Mouse (Mus musculus): ENCODE data around the gene Mgll. TPM values are rescaled to one million over a fixed set of nuclear protein-coding genes. Genes with fewer than 3 reads are reported as not detected.

Mgll gene
- polyA plus RNA-seq, 1 experiment from 2014 or later = 75.8 TPM

GRCm38 (mm10) chr6:88764281-88764680 is 40.1 kb downstream of the Mgll start:
- H3K9ac ChIP-seq = no peak overlapping the region
- H3K9me3 ChIP-seq = no peaks in the 10 kb centered on the region
- H3K27me3 ChIP-seq = no peaks in the 10 kb centered on the region
- 0 out of 2 replicates have a peak overlapping the region, but pooled peaks have one; percentile 5 for H3K27ac ChIP-seq
- H3K4me3 ChIP-seq = no peak overlapping the region
- H3K36me3 ChIP-seq = peaks cover 2% of the 10 kb centered on the region; the same call in 1 of the 2 replicates
- H3K4me2 ChIP-seq = no peak overlapping the region
- ATAC-seq (ENCODE audit: borderline replicate concordance, extremely low read depth, low FRiP score, low TSS enrichment) = no peak
- 73% methylated on average over 4 of the region's 4 CpGs for WGBS
- H3K4me1 ChIP-seq = peaks cover 32% of the 10 kb centered on the region

- ATAC-seq (ENCODE audit: borderline replicate concordance, extremely low read depth, low FRiP score, low TSS enrichment) = no peak
- H3K36me3 ChIP-seq = peaks cover 2% of the 10 kb centered on the region; the same call in 1 of the 2 replicates
- 49% methylated on average over 4 of the region's 4 CpGs for WGBS
- no peak overlapping the region for H3K4me3 ChIP-seq
- no peaks in the 10 kb centered on the region for H3K9me3 ChIP-seq
- H3K4me2 ChIP-seq = no peak overlapping the region
- no peak overlapping the region for H3K9ac ChIP-seq
- H3K27ac ChIP-seq = no peak overlapping the region
- H3K27me3 ChIP-seq = no peaks in the 10 kb centered on the region
- H3K4me1 ChIP-seq = peaks cover 11% of the 10 kb centered on the region
Observed at GRCm38 (mm10) chr6:88767740-88768139, 43.5 kb downstream of the Mgll start.

- WGBS = 73% methylated on average over 6 of the region's 6 CpGs
- Histone ChIP-seq H3K4me1 (peaks cover 16% of the 10 kb centered on the region), H3K4me3 (no peak overlapping the region), H3K9ac (no peak overlapping the region), H3K27me3 (no peaks in the 10 kb centered on the region), H3K4me2 (no peak overlapping the region), H3K36me3 (peaks cover 2% of the 10 kb centered on the region; the same call in 1 of the 2 replicates), H3K9me3 (no peaks in the 10 kb centered on the region), H3K27ac (no peak overlapping the region)
- no peak for ATAC-seq (ENCODE audit: borderline replicate concordance, extremely low read depth, low FRiP score, low TSS enrichment)
Observed at GRCm38 (mm10) chr6:88769723-88770122, 45.5 kb downstream of the Mgll start.

- no peak for ATAC-seq (ENCODE audit: borderline replicate concordance, extremely low read depth, low FRiP score, low TSS enrichment)
- Histone ChIP-seq H3K4me1 (peaks cover 20% of the 10 kb centered on the region), H3K9me3 (no peaks in the 10 kb centered on the region), H3K4me3 (no peak overlapping the region), H3K36me3 (no peaks in the 10 kb centered on the region), H3K9ac (no peak overlapping the region), H3K27me3 (no peaks in the 10 kb centered on the region), H3K4me2 (no peak overlapping the region), H3K27ac (no peak overlapping the region)
- whole genome bisulfite sequencing = 65% methylated on average over 17 of the region's 17 CpGs
Observed at GRCm38 (mm10) chr6:88770300-88770904, 46.2 kb downstream of the Mgll start.

- Histone ChIP-seq H3K27me3 (no peaks in the 10 kb centered on the region), H3K4me3 (no peak overlapping the region), H3K9ac (no peak overlapping the region), H3K9me3 (no peaks in the 10 kb centered on the region), H3K4me1 (peaks cover 16% of the 10 kb centered on the region), H3K36me3 (no peaks in the 10 kb centered on the region), H3K27ac (no peak overlapping the region), H3K4me2 (no peak overlapping the region)
- 91% methylated on average over 5 of the region's 5 CpGs for WGBS
- no peak for ATAC-seq (ENCODE audit: borderline replicate concordance, extremely low read depth, low FRiP score, low TSS enrichment)
Observed at GRCm38 (mm10) chr6:88770981-88771380, 46.8 kb downstream of the Mgll start.

- peaks cover 20% of the 10 kb centered on the region for H3K4me1 ChIP-seq
- H3K36me3 ChIP-seq = no peaks in the 10 kb centered on the region
- H3K9ac ChIP-seq = no peak overlapping the region
- H3K27ac ChIP-seq = no peak overlapping the region
- no peak overlapping the region for H3K4me3 ChIP-seq
- no peaks in the 10 kb centered on the region for H3K27me3 ChIP-seq
- no peak overlapping the region for H3K4me2 ChIP-seq
- no peaks in the 10 kb centered on the region for H3K9me3 ChIP-seq
- ATAC-seq (ENCODE audit: borderline replicate concordance, extremely low read depth, low FRiP score, low TSS enrichment) = no peak
- WGBS = 56% methylated on average over 13 of the region's 13 CpGs
Observed at GRCm38 (mm10) chr6:88772041-88772440, 47.8 kb downstream of the Mgll start.

GRCm38 (mm10) chr6:88774055-88774454 is 49.8 kb downstream of the Mgll start:
- ATAC-seq (ENCODE audit: borderline replicate concordance, extremely low read depth, low FRiP score, low TSS enrichment) = no peak
- WGBS = 41% methylated on average over 9 of the region's 9 CpGs
- no peaks in the 10 kb centered on the region for H3K27me3 ChIP-seq

GRCm38 (mm10) chr6:88775267-88775666 is 51.1 kb downstream of the Mgll start:
- no peak overlapping the region for H3K27ac ChIP-seq
- H3K27me3 ChIP-seq = no peaks in the 10 kb centered on the region
- H3K9me3 ChIP-seq = no peaks in the 10 kb centered on the region
- H3K36me3 ChIP-seq = no peaks in the 10 kb centered on the region
- ATAC-seq (ENCODE audit: borderline replicate concordance, extremely low read depth, low FRiP score, low TSS enrichment) = no peak
- H3K4me2 ChIP-seq = no peak overlapping the region
- H3K4me3 ChIP-seq = no peak overlapping the region
- no peak overlapping the region for H3K9ac ChIP-seq
- 57% methylated on average over 14 of the region's 14 CpGs for WGBS
- H3K4me1 ChIP-seq = peaks cover 20% of the 10 kb centered on the region

More at GRCm38 (mm10) chr6:88774055-88774454, 49.8 kb downstream of the Mgll start:
- Histone ChIP-seq H3K9me3 (no peaks in the 10 kb centered on the region), H3K4me2 (no peak overlapping the region), H3K9ac (no peak overlapping the region), H3K4me3 (no peak overlapping the region), H3K27ac (no peak overlapping the region), H3K36me3 (no peaks in the 10 kb centered on the region), H3K4me1 (peaks cover 20% of the 10 kb centered on the region)

GRCm38 (mm10) chr6:88776336-88776923 is 52.2 kb downstream of the Mgll start:
- ATAC-seq (ENCODE audit: borderline replicate concordance, extremely low read depth, low FRiP score, low TSS enrichment) = no peak
- H3K4me3 ChIP-seq = no peak overlapping the region
- peaks cover 20% of the 10 kb centered on the region for H3K4me1 ChIP-seq
- H3K27ac ChIP-seq = no peak overlapping the region
- no peaks in the 10 kb centered on the region for H3K9me3 ChIP-seq
- no peak overlapping the region for H3K9ac ChIP-seq
- 46% methylated on average over 13 of the region's 13 CpGs for WGBS
- H3K27me3 ChIP-seq = no peaks in the 10 kb centered on the region
- H3K4me2 ChIP-seq = no peak overlapping the region
- no peaks in the 10 kb centered on the region for H3K36me3 ChIP-seq

GRCm38 (mm10) chr6:88776964-88777363 is 52.8 kb downstream of the Mgll start:
- H3K36me3 ChIP-seq = no peaks in the 10 kb centered on the region
- peaks cover 20% of the 10 kb centered on the region for H3K4me1 ChIP-seq
- no peaks in the 10 kb centered on the region for H3K9me3 ChIP-seq
- H3K9ac ChIP-seq = no peak overlapping the region
- no peak overlapping the region for H3K4me3 ChIP-seq
- H3K27me3 ChIP-seq = no peaks in the 10 kb centered on the region
- no peak overlapping the region for H3K4me2 ChIP-seq
- H3K27ac ChIP-seq = no peak overlapping the region
- 47% methylated on average over 8 of the region's 8 CpGs for whole genome bisulfite sequencing
- ATAC-seq (ENCODE audit: borderline replicate concordance, extremely low read depth, low FRiP score, low TSS enrichment) = no peak

- Histone ChIP-seq H3K27me3 (no peaks in the 10 kb centered on the region), H3K4me3 (no peak overlapping the region), H3K36me3 (no peaks in the 10 kb centered on the region), H3K4me1 (peaks cover 20% of the 10 kb centered on the region), H3K9ac (no peak overlapping the region), H3K27ac (no peak overlapping the region), H3K9me3 (no peaks in the 10 kb centered on the region), H3K4me2 (no peak overlapping the region)
- WGBS = 66% methylated on average over 8 of the region's 8 CpGs
- ATAC-seq (ENCODE audit: borderline replicate concordance, extremely low read depth, low FRiP score, low TSS enrichment) = no peak
Observed at GRCm38 (mm10) chr6:88778047-88778688, 54.0 kb downstream of the Mgll start.

- H3K4me3 ChIP-seq = no peak overlapping the region
- WGBS = 65% methylated on average over 5 of the region's 5 CpGs
- peaks cover 23% of the 10 kb centered on the region for H3K4me1 ChIP-seq
- H3K9me3 ChIP-seq = no peaks in the 10 kb centered on the region
- H3K36me3 ChIP-seq = no peaks in the 10 kb centered on the region
- H3K27ac ChIP-seq = no peak overlapping the region
- no peak overlapping the region for H3K9ac ChIP-seq
- H3K4me2 ChIP-seq = no peak overlapping the region
- no peak for ATAC-seq (ENCODE audit: borderline replicate concordance, extremely low read depth, low FRiP score, low TSS enrichment)
- no peaks in the 10 kb centered on the region for H3K27me3 ChIP-seq
Observed at GRCm38 (mm10) chr6:88779755-88780154, 55.5 kb downstream of the Mgll start.
